Mouse (Mus musculus) CH12.LX (cell line): ENCODE data around the gene Ccdc62. TPM values are rescaled to one million over a fixed set of nuclear protein-coding genes. Genes with fewer than 3 reads are reported as not detected.

ENCODE experiments used
- DNase-seq: peaks from one replicate; pipeline ENCODE4 v3.0.0-alpha.2; 2013; ENCODE audit errors: extremely low read depth
- H3K27ac ChIP-seq: 2 replicates; pipeline ENCODE4 v1.5.1; 2012; ENCODE audit warnings: low read depth, mild to moderate bottlenecking, control low read depth, moderate library complexity; ENCODE audit not compliant: insufficient read depth
- H3K27me3 ChIP-seq: replicated peaks from 2 replicates; pipeline ENCODE3; 2012; ENCODE audit warnings: inconsistent platforms
- H3K36me3 ChIP-seq, 2 experiments: replicated peaks in 1 of 2; 2 replicates each; pipeline versions ENCODE3 to v1.6.1; 2012; ENCODE audit warnings: inconsistent platforms in 1 of 2, low read length in 1 of 2, mild to moderate bottlenecking in 1 of 2, mixed read lengths in 1 of 2, moderate library complexity in 1 of 2; ENCODE audit not compliant: control insufficient read depth in 1 of 2, insufficient read depth in 1 of 2
- H3K4me1 ChIP-seq, 2 experiments: 2 replicates each; pipeline ENCODE4 v1.6.1; 2012; ENCODE audit warnings: inconsistent platforms in 1 of 2, moderate library complexity in 1 of 2; ENCODE audit not compliant: insufficient read depth in 2 of 2, control insufficient read depth in 1 of 2
- H3K4me2 ChIP-seq: 2 replicates; pipeline ENCODE4 v1.6.1; 2012; ENCODE audit warnings: low read depth, mild to moderate bottlenecking, control low read depth; ENCODE audit not compliant: poor library complexity, insufficient read depth, severe bottlenecking
- H3K4me3 ChIP-seq, 3 experiments: fragments of 150-350 bp in 1 of 3; sonication (generic) in 1 of 3; replicated peaks in 1 of 3; 2 replicates each; pipeline versions ENCODE3 to v1.5.1; 2011 to 2012; ENCODE audit warnings: low read depth in 2 of 3, low read length in 2 of 3, mild to moderate bottlenecking in 2 of 3, moderate library complexity in 2 of 3, control low read depth in 1 of 3, improper control_type of control experiment in 1 of 3, inconsistent platforms in 1 of 3, mixed read lengths in 1 of 3; ENCODE audit not compliant: poor library complexity in 1 of 3
- H3K79me2 ChIP-seq: replicated peaks from 2 replicates; pipeline ENCODE4 v1.6.1; 2012; ENCODE audit warnings: mild to moderate bottlenecking, moderate library complexity; ENCODE audit not compliant: control insufficient read depth, poor library complexity, insufficient read depth, severe bottlenecking; ENCODE audit errors: extremely low read depth
- H3K9ac ChIP-seq: 2 replicates; pipeline ENCODE4 v1.6.1; 2012; ENCODE audit warnings: low read depth, mild to moderate bottlenecking, control low read depth, moderate library complexity; ENCODE audit not compliant: insufficient read depth
- H3K9me3 ChIP-seq: replicated peaks from 2 replicates; pipeline ENCODE3; 2012; ENCODE audit warnings: low read length, inconsistent platforms, mixed read lengths
- BHLHE40 ChIP-seq: IDR thresholded peaks from 2 replicates; pipeline ENCODE4 v1.6.1; 2011; ENCODE audit warnings: mild to moderate bottlenecking, low read depth, low read length, improper control_type of control experiment
- CHD2 ChIP-seq: IDR thresholded peaks from 2 replicates; pipeline ENCODE4 v1.6.1; 2011; ENCODE audit warnings: low read length, improper control_type of control experiment
- ELF1 ChIP-seq: IDR thresholded peaks from 2 replicates; pipeline ENCODE4 v1.6.1; 2014; ENCODE audit warnings: low read depth, mild to moderate bottlenecking, inconsistent platforms, low read length, improper control_type of control experiment
- EP300 ChIP-seq: IDR thresholded peaks from 2 replicates; pipeline ENCODE4 v1.6.1; 2011; ENCODE audit warnings: low read length, improper control_type of control experiment
- ETS1 ChIP-seq: conservative IDR thresholded peaks from 2 replicates; pipeline ENCODE4 v1.6.1; 2012; ENCODE audit warnings: low read depth, mild to moderate bottlenecking, inconsistent platforms, low read length, improper control_type of control experiment, moderate library complexity
- GABPA ChIP-seq: IDR thresholded peaks from 2 replicates; pipeline ENCODE4 v1.6.1; 2012; ENCODE audit warnings: low read depth, low read length, improper control_type of control experiment, inconsistent platforms; ENCODE audit not compliant: insufficient replicate concordance
- IRF4 ChIP-seq: IDR thresholded peaks from 2 replicates; pipeline ENCODE4 v1.6.1; 2014; ENCODE audit warnings: low read depth, mild to moderate bottlenecking, inconsistent platforms, low read length, improper control_type of control experiment
- JUN ChIP-seq: IDR thresholded peaks from 2 replicates; pipeline ENCODE4 v1.6.1; 2011; ENCODE audit warnings: low read depth, mild to moderate bottlenecking, low read length, improper control_type of control experiment, moderate library complexity; ENCODE audit not compliant: insufficient read depth
- MEF2A ChIP-seq: IDR thresholded peaks from 2 replicates; pipeline ENCODE4 v1.6.1; 2014; ENCODE audit warnings: low read depth, mild to moderate bottlenecking, inconsistent platforms, low read length, improper control_type of control experiment, borderline replicate concordance
- MXI1 ChIP-seq: IDR thresholded peaks from 2 replicates; pipeline ENCODE4 v1.6.1; 2011; ENCODE audit warnings: mild to moderate bottlenecking, low read depth, low read length, improper control_type of control experiment
- NELFE ChIP-seq: IDR thresholded peaks from 2 replicates; pipeline ENCODE4 v1.6.1; 2011; ENCODE audit warnings: low read depth, low read length, improper control_type of control experiment
- POLR2A ChIP-seq: IDR thresholded peaks from 2 replicates; pipeline ENCODE4 v1.6.1; 2011; ENCODE audit warnings: low read depth, mild to moderate bottlenecking, improper control_type of control experiment, low read length
- RAD21 ChIP-seq: IDR thresholded peaks from 2 replicates; pipeline ENCODE4 v1.6.1; 2011; ENCODE audit warnings: low read depth, mild to moderate bottlenecking, low read length, improper control_type of control experiment, moderate library complexity
- TBP ChIP-seq: conservative IDR thresholded peaks from 2 replicates; pipeline ENCODE4 v1.6.1; 2011; ENCODE audit warnings: low read depth, low read length, improper control_type of control experiment
- UBTF ChIP-seq: IDR thresholded peaks from 2 replicates; pipeline ENCODE4 v1.6.1; 2012; ENCODE audit warnings: low read depth, mild to moderate bottlenecking, inconsistent platforms, low read length, improper control_type of control experiment, moderate library complexity
- USF2 ChIP-seq: conservative IDR thresholded peaks from 2 replicates; pipeline ENCODE4 v1.6.1; 2011; ENCODE audit warnings: low read depth, low read length, improper control_type of control experiment
- ZC3H11A ChIP-seq: IDR thresholded peaks from 2 replicates; pipeline ENCODE4 v1.6.1; 2012; ENCODE audit warnings: low read depth, mild to moderate bottlenecking, inconsistent platforms, low read length, improper control_type of control experiment
- ZKSCAN1 ChIP-seq: IDR thresholded peaks from 2 replicates; pipeline ENCODE4 v1.6.1; 2012; ENCODE audit warnings: low read depth, inconsistent platforms, low read length, improper control_type of control experiment, borderline replicate concordance
- ZMIZ1 ChIP-seq: IDR thresholded peaks from 2 replicates; pipeline ENCODE4 v1.6.1; 2012; ENCODE audit warnings: low read depth, mild to moderate bottlenecking, inconsistent platforms, low read length, improper control_type of control experiment
- dilution Hi-C: fragments of 300-500 bp; cut with MboI; formaldehyde crosslinking; loops from 2 replicates; pipeline ENCODE4 v1.14.3; 2020; ENCODE audit warnings: low sequenced_read_pairs; ENCODE audit not compliant: extremely low pct_unique_long_range_greater_than_20kb, extremely low pct_ligation_motif_present
- in situ Hi-C: fragments of 300-500 bp; cut with MboI; formaldehyde crosslinking; loops from 3 replicates; pipeline ENCODE4 v1.14.3; 2019; ENCODE audit warnings: low sequenced_read_pairs, low pct_ligation_motif_present, low pct_unique_long_range_greater_than_20kb, mixed read lengths
- polyA plus RNA-seq: library from polyadenylated mRNA; unstranded; fragments of >175 nt; gene quantifications from 2 replicates; pipeline ENCODE4 v1.2.1, GENCODE M21; 2012; ENCODE audit warnings: low read depth; ENCODE audit not compliant: insufficient read length
- total RNA-seq, 2 experiments: library from RNA; depleted of rRNA; stranded (reverse); fragments of 300-350 nt in 1 of 2; fragments of >200 nt in 1 of 2; gene quantifications; 2 replicates each; pipeline ENCODE4 v1.2.3; 2012 to 2014

The Ccdc62 gene
- total and polyA plus RNA-seq, 3 experiments = 1.6 to 5.3 (median 2.0) TPM

GRCm38 (mm10) chr5:123968468-123968867 is 38.0 kb downstream of the Ccdc62 start:
- Histone ChIP-seq H3K27ac (no peak overlapping the region), H3K4me3 (no peak overlapping the region), H3K27me3 (no peaks in the 10 kb centered on the region), H3K36me3 (no peaks in the 10 kb centered on the region), H3K4me1 (peaks cover 4 to 9% of the 10 kb centered on the region in 2 experiments), H3K9ac (no peak overlapping the region), H3K79me2 (no peaks in the 10 kb centered on the region), H3K9me3 (no peaks in the 10 kb centered on the region), H3K4me2 (no peak overlapping the region)
- no peak for DNase-seq
- in situ Hi-C loops (no loop called here), dilution Hi-C loops (no loop called here)
- TF ChIP-seq EP300 = no peak

DNA sequence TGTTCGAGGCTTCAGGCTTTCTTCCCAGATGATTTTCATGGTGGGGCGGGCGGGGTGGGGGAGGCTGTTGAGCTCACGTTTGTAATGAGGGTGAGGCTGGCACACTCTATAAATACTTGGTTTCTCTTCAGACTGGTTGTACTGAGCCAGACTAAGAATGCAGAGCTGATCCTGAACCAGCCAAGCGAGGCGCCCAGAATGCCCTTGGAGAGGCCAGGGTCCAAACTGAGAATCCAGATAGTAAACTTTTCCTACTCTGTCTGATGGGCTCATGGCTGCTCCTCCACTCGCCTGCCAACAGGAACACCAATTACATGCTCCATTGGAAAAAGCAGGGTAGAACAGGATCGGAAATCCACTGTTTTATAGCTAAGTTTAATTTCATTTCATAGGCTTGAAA is 38.7 kb downstream of the Ccdc62 start:
- no peak for DNase-seq
- H3K9me3 ChIP-seq = no peaks in the 10 kb centered on the region
- no peaks in the 10 kb centered on the region for H3K27me3 ChIP-seq
- H3K79me2 ChIP-seq = no peaks in the 10 kb centered on the region
- no peak for TF ChIP-seq POLR2A
- TF ChIP-seq, all 38 proteins: peak for 0
- H3K4me3 ChIP-seq = no peak overlapping the region
- dilution Hi-C loops (no loop called here), in situ Hi-C loops (no loop called here)
- H3K4me2 ChIP-seq = no peak overlapping the region
- peaks cover 4 to 9% of the 10 kb centered on the region in 2 experiments for H3K4me1 ChIP-seq
- no peak overlapping the region for H3K9ac ChIP-seq
- H3K36me3 ChIP-seq = no peaks in the 10 kb centered on the region
- no peak overlapping the region for H3K27ac ChIP-seq

DNA sequence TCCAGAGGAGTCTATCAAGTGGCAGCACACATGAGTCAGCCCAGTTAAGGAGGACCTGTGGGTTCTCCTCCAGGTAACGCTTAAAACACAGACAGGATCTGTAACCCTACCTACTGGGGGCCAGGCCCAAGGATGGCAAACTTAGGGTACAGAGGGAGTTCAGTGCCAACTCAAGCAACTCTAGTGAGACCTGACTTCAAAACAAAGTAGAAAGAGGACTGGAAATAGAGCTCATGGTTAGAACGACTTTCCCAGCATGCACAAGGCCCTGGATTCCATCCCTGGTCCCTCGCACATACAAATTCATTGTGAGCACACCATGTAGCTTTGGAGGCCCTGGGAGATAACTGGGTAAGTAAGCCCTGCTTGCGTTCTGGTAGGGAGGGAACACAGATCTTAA is 40.1 kb downstream of the Ccdc62 start:
- Histone ChIP-seq H3K4me3 (no peak overlapping the region), H3K9me3 (no peaks in the 10 kb centered on the region), H3K36me3 (no peaks in the 10 kb centered on the region), H3K4me1 (peaks cover 4 to 15% of the 10 kb centered on the region in 2 experiments), H3K9ac (no peak overlapping the region), H3K27me3 (no peaks in the 10 kb centered on the region), H3K4me2 (no peak overlapping the region), H3K79me2 (peaks cover 9% of the 10 kb centered on the region), H3K27ac (no peak overlapping the region)
- in situ Hi-C loops (no loop called here), dilution Hi-C loops (no loop called here)
- no peak for DNase-seq
- no peak for TF ChIP-seq MXI1
- no peak for TF ChIP-seq ZMIZ1
- no peak for TF ChIP-seq BHLHE40
- TF ChIP-seq RAD21 = no peak
- TF ChIP-seq JUN = no peak
- TF ChIP-seq GABPA = no peak
- no peak for TF ChIP-seq TBP
- no peak for TF ChIP-seq ZC3H11A
- no peak for TF ChIP-seq ZKSCAN1
- TF ChIP-seq ETS1 = no peak
- no peak for TF ChIP-seq IRF4
- no peak for TF ChIP-seq ELF1
- TF ChIP-seq USF2 = no peak
- TF ChIP-seq UBTF = no peak
- TF ChIP-seq MEF2A = no peak
- TF ChIP-seq CHD2 = no peak
- no peak for TF ChIP-seq NELFE
